16 mouse cellular contexts compared by ENCODE assay signal in the genomic region with DNA sequence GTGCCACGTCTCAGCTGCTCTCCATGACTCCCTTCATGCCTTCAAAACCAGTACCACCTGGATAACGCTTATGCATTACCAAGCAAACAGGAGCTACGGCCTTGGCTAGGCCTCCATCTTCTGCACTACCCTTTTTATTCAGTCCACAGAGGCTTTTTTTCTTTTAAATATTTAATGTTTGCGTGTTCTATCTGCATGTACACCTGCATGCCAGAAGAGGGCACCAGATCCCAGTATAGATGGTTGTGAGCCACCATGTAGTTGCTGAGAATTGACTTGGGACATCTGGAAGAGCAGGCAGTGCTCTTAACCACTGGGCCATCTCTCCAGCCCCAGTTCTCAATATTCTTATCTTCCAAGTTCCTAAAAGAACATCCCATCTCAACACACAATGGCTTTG. TPM values are rescaled to one million over a fixed set of nuclear protein-coding genes. Genes with fewer than 3 reads are reported as not detected.
DNase-seq lines count a peak whose midpoint lies in the region; ATAC-seq and TF ChIP-seq lines count a peak whose summit lies in the region.
"Had no signal": no experiment of that assay in that cellular context is flagged by ENCODE, and none has a peak within 500 bp of the region (broad histone marks: within the 10 kb centered on the region; RNA-seq: fewer than 3 reads in every experiment).

No protein-coding gene starts in this region.

- no peaks in the 10 kb centered on the region for H3K4me1 ChIP-seq in cerebellum, adult 2 months (ENCODE audit: control insufficient read depth, insufficient read depth, low read length)
- H3K4me1 ChIP-seq in forebrain, embryonic 11.5 days (replicated peaks; ENCODE audit: control insufficient read depth, insufficient read depth, low read length), result no peaks in the 10 kb centered on the region
- H3K4me1 ChIP-seq: midbrain, embryonic 13.5 days; neural tube, embryonic 12.5 days; stomach, embryonic 15.5 days had no signal

- H3K27me3 ChIP-seq in cerebellum, adult 2 months (ENCODE audit: control insufficient read depth, insufficient read depth, low read length), result no peaks in the 10 kb centered on the region
- no peaks in the 10 kb centered on the region for H3K27me3 ChIP-seq in forebrain, embryonic 11.5 days (ENCODE audit: control insufficient read depth, insufficient read depth, low read length)
- H3K27me3 ChIP-seq: midbrain, embryonic 13.5 days; neural tube, embryonic 12.5 days; stomach, embryonic 15.5 days had no signal

- peak overlapping the region; percentile 21; the same call in 1 of the 2 replicates for H3K27ac ChIP-seq in cerebellum, adult 2 months (ENCODE audit: insufficient read depth, low read length)
- peak overlapping the region; percentile 59; the same call in 1 of the 2 replicates for H3K27ac ChIP-seq in layer of hippocampus, adult 2 months
- no peak overlapping the region for H3K27ac ChIP-seq in forebrain, embryonic 11.5 days (ENCODE audit: low read depth, low read length)
- H3K27ac ChIP-seq: limb, embryonic 10.5 days; midbrain, embryonic 13.5 days; neural tube, embryonic 12.5 days; stomach, embryonic 15.5 days had no signal

- no peak for TF ChIP-seq POLR2A in cerebellum, adult 2 months (IDR thresholded peaks at IDR 0.05; ENCODE audit: borderline replicate concordance, insufficient read depth, low read length)

- H3K36me3 ChIP-seq in forebrain, embryonic 11.5 days (ENCODE audit: control insufficient read depth, insufficient read depth, low read length), result peaks cover 13% of the 10 kb centered on the region; the same call in 1 of the 2 replicates

- no peak overlapping the region for H3K4me2 ChIP-seq in forebrain, embryonic 11.5 days (ENCODE audit: low read depth, low read length, severe bottlenecking)
- H3K4me2 ChIP-seq: midbrain, embryonic 13.5 days; neural tube, embryonic 12.5 days; stomach, embryonic 15.5 days had no signal

- H3K4me3 ChIP-seq in cerebellum, adult 2 months (replicated peaks; ENCODE audit: insufficient read depth, low read depth, low read length), result no peak overlapping the region
- no peak overlapping the region for H3K4me3 ChIP-seq in layer of hippocampus, adult 2 months
- H3K4me3 ChIP-seq in forebrain, embryonic 11.5 days (ENCODE audit: low read depth, low read length), result no peak overlapping the region
- H3K4me3 ChIP-seq: limb, embryonic 10.5 days; midbrain, embryonic 13.5 days; neural tube, embryonic 12.5 days; stomach, embryonic 15.5 days had no signal

- H3K9ac ChIP-seq in forebrain, embryonic 11.5 days (ENCODE audit: low read length), result no peak overlapping the region
- H3K9ac ChIP-seq: midbrain, embryonic 13.5 days; neural tube, embryonic 12.5 days; stomach, embryonic 15.5 days had no signal

- no peak for DNase-seq in cerebellum, adult 2 months
- no peak for DNase-seq in cerebellum, adult 18-20 months
- DNase-seq in layer of hippocampus, adult 2 months (ENCODE audit: low spot score in 2 of 2), result no peak
- no peak for DNase-seq in layer of hippocampus, adult 9-10 months (ENCODE audit: low spot score)
- peak; percentile 15 for DNase-seq in 3T3-L1 (ENCODE audit: low read depth, low spot score)
- peak; percentile 15 for DNase-seq in T-cell, adult 2 months (ENCODE audit: low spot score)
- no peak for DNase-seq in forebrain, embryonic 11.5 days (ENCODE audit: low spot score)
- DNase-seq: adrenal gland, postnatal 10 days; cerebellum, postnatal 36 days; heart, postnatal 14 days; kidney, adult 18-20 months had no signal

- ATAC-seq in frontal cortex, adult (ENCODE audit: low TSS enrichment), result no peak
- ATAC-seq in forebrain, embryonic 11.5 days (replicated peaks; ENCODE audit: low FRiP score), result no peak; the same call in 1 of the 2 replicates
- ATAC-seq: midbrain, embryonic 13.5 days had no signal

- 0 out of 2 replicates have a peak, but pooled peaks have one; percentile 25 for TF ChIP-seq CTCF in cerebellum, adult 2 months (IDR thresholded peaks at IDR 0.05; ENCODE audit: borderline replicate concordance, insufficient read depth, low read depth, low read length)
- peak; percentile 76 for TF ChIP-seq CTCF in layer of hippocampus, adult 2 months (conservative IDR thresholded peaks at IDR 0.05)

- WGBS in cerebellum, adult 2 months, result 78% methylated on average over 4 of the region's 4 CpGs
- 63% methylated on average over 4 of the region's 4 CpGs for WGBS in forebrain, embryonic 11.5 days

- H3K9me3 ChIP-seq in forebrain, embryonic 11.5 days (ENCODE audit: control insufficient read depth, low read length), result no peaks in the 10 kb centered on the region
- H3K9me3 ChIP-seq: stomach, embryonic 15.5 days had no signal

RNA-seq across cellular contexts. Expression of a gene that starts 16.8 kb away (rescaled TPM):
- 10.3 and 10.6 TPM in 2 replicates for polyA plus RNA-seq in cerebellum, adult 2 months (2012; rRNA removed)
- 10 to 100 TPM; 11.2 to 12.3 TPM for total RNA-seq in layer of hippocampus, adult 2 months (2021)
- polyA plus RNA-seq in forebrain, embryonic 11.5 days (2014; fragmentation: Nextera tagmentation; extraction: Ambion mirVana), result 20.5 and 23.1 TPM in 2 replicates

RNA-seq across cellular contexts. Expression of a gene that starts 38.7 kb away (rescaled TPM):
- 73.3 and 75.2 TPM in 2 replicates for polyA plus RNA-seq in cerebellum, adult 2 months (2012; rRNA removed)
- 100 to 1,000 TPM; 102 to 103 TPM for total RNA-seq in layer of hippocampus, adult 2 months (2021)
- polyA plus RNA-seq in forebrain, embryonic 11.5 days (2014; fragmentation: Nextera tagmentation; extraction: Ambion mirVana), result 51.2 and 64.3 TPM in 2 replicates

RNA-seq across cellular contexts. Expression of a gene that starts 53.8 kb away (rescaled TPM):
- 93.6 and 94.3 TPM in 2 replicates for polyA plus RNA-seq in cerebellum, adult 2 months (2012; rRNA removed)
- 10 to 100 TPM; 78.5 to 79.1 TPM for total RNA-seq in layer of hippocampus, adult 2 months (2021)
- 7.2 TPM in 2 replicates for polyA plus RNA-seq in forebrain, embryonic 11.5 days (2014; fragmentation: Nextera tagmentation; extraction: Ambion mirVana)

Comparison
In these comparisons a context has a peak if more than half of its experiments do, and no peak if none do; other contexts are left out.
1. DNase-seq: peak in 3T3-L1 (single experiment) and T-cell, adult 2 months (single experiment); none in cerebellum, adult 2 months (0 of 2), cerebellum, adult 18-20 months (0 of 2), layer of hippocampus, adult 2 months (0 of 2), layer of hippocampus, adult 9-10 months (single experiment) and forebrain, embryonic 11.5 days (single experiment).
2. RNA of a gene that starts 53.8 kb away (polyA plus RNA-seq): 93.6 to 94.3 TPM in cerebellum, adult 2 months; 7.2 TPM in forebrain, embryonic 11.5 days; every median in the first group is over 10 times any median in the second.